Mouse (Mus musculus): ENCODE measurements at regions not wholly inside any gene's neighbourhood (a gene's known extent, or its start where the extent isn't known, plus 50 kb on each side); places are given as distances from the start of the nearest gene placed in this dataset.
A peak's percentile ranks its signal among the peaks of the same experiment; 100 is the strongest.

- 61% methylated on average over 4 of the region's 4 CpGs for WGBS
- Histone ChIP-seq H3K27me3 (ENCODE audit: insufficient read depth, low read length) (no peaks in the 10 kb centered on the region), H3K4me2 (ENCODE audit: low read depth) (no peak overlapping the region), H3K4me3 (ENCODE audit: low read depth, low read length) (no peak overlapping the region), H3K9ac (no peak overlapping the region), H3K36me3 (ENCODE audit: insufficient read depth) (no peaks in the 10 kb centered on the region), H3K9me3 (ENCODE audit: low read length) (no peaks in the 10 kb centered on the region), H3K27ac (ENCODE audit: low read depth, low read length) (no peak overlapping the region), H3K4me1 (ENCODE audit: insufficient read depth) (no peaks in the 10 kb centered on the region)
- DNase-seq (peak; percentile 0), ATAC-seq (peak; percentile 59; the same call in 1 of the 2 replicates)
- TF ChIP-seq CTCF (IDR thresholded peaks at IDR 0.05; ENCODE audit: low read depth) = no peak
Observed at GRCm38 (mm10) chrX:65241861-65242525, 194.5 kb downstream of the Ctag2 start.

- H3K27me3 ChIP-seq (ENCODE audit: insufficient read depth, low read length) = no peaks in the 10 kb centered on the region
- no peak overlapping the region for H3K4me2 ChIP-seq (ENCODE audit: low read depth)
- no peak overlapping the region for H3K9ac ChIP-seq
- TF ChIP-seq CTCF (IDR thresholded peaks at IDR 0.05; ENCODE audit: low read depth) = no peak
- H3K9me3 ChIP-seq (ENCODE audit: low read length) = no peaks in the 10 kb centered on the region
- H3K27ac ChIP-seq (ENCODE audit: low read depth, low read length) = no peak overlapping the region
- no peak overlapping the region for H3K4me3 ChIP-seq (ENCODE audit: low read depth, low read length)
- ATAC-seq (no peak), DNase-seq (no peak)
- WGBS = 72% methylated on average over 2 of the region's 2 CpGs
- no peaks in the 10 kb centered on the region for H3K4me1 ChIP-seq (ENCODE audit: insufficient read depth)
- no peaks in the 10 kb centered on the region for H3K36me3 ChIP-seq (ENCODE audit: insufficient read depth)
Observed at GRCm38 (mm10) chrX:65252746-65253145, 205.3 kb downstream of the Ctag2 start.

Measured in forebrain, postnatal 0 days (tissue).